Mouse (Mus musculus): Measurements from ENCODE around the gene Alk. TPM values are rescaled to one million over a fixed set of nuclear protein-coding genes. Genes with fewer than 3 reads are reported as not detected.

Gene Alk
- total RNA-seq, 2 experiments from 2014 or later, result 0.31 to 0.45 TPM

GRCm38 (mm10) chr17:72076306-72076921 is 528.0 kb downstream of the Alk start:
- no peak for DNase-seq
- intact Hi-C loops (cut with DNase I; ENCODE audit: low total_unique reads), result no loop called here

GRCm38 (mm10) chr17:72071871-72072270 is 532.6 kb downstream of the Alk start:
- DNase-seq, result no peak
- intact Hi-C loops (cut with DNase I; ENCODE audit: low total_unique reads), result no loop called here

GRCm38 (mm10) chr17:72068176-72068575 is 536.3 kb downstream of the Alk start:
- intact Hi-C loops (cut with DNase I; ENCODE audit: low total_unique reads), result no loop called here
- DNase-seq, result no peak

- DNase-seq, result no peak
- intact Hi-C loops (cut with DNase I; ENCODE audit: low total_unique reads), result no loop called here
These were observed 541.4 kb downstream of the Alk start for GRCm38 (mm10) chr17:72062978-72063377.

- no peak for DNase-seq
These were observed 545.1 kb downstream of the Alk start for GRCm38 (mm10) chr17:72059312-72059711.

GRCm38 (mm10) chr17:72045671-72046070 is 558.8 kb downstream of the Alk start:
- intact Hi-C loops (cut with DNase I; ENCODE audit: low total_unique reads), result no loop called here
- no peak for DNase-seq

More at GRCm38 (mm10) chr17:72059312-72059711, 545.1 kb downstream of the Alk start:
- intact Hi-C loops (cut with DNase I; ENCODE audit: low total_unique reads), result no loop called here

- intact Hi-C loops (cut with DNase I; ENCODE audit: low total_unique reads), result no loop called here
- no peak for DNase-seq
These were observed 560.6 kb downstream of the Alk start for GRCm38 (mm10) chr17:72043667-72044390.

- intact Hi-C loops (cut with DNase I; ENCODE audit: low total_unique reads), result no loop called here
- DNase-seq, result peak; percentile 53
These were observed 561.3 kb downstream of the Alk start for GRCm38 (mm10) chr17:72043001-72043666.

GRCm38 (mm10) chr17:72039176-72039948 is 565.1 kb downstream of the Alk start:
- no peak for DNase-seq
- intact Hi-C loops (cut with DNase I; ENCODE audit: low total_unique reads), result no loop called here

GRCm38 (mm10) chr17:72038371-72038770 is 566.1 kb downstream of the Alk start:
- DNase-seq, result no peak
- intact Hi-C loops (cut with DNase I; ENCODE audit: low total_unique reads), result no loop called here

GRCm38 (mm10) chr17:72030672-72031071 is 573.8 kb downstream of the Alk start:
- intact Hi-C loops (cut with DNase I; ENCODE audit: low total_unique reads), result no loop called here
- DNase-seq, result no peak

- DNase-seq, result peak; percentile 6
- intact Hi-C loops (cut with DNase I; ENCODE audit: low total_unique reads), result no loop called here
These were observed 581.1 kb downstream of the Alk start for GRCm38 (mm10) chr17:72023323-72023722.

- intact Hi-C loops (cut with DNase I; ENCODE audit: low total_unique reads), result no loop called here
- DNase-seq, result no peak
These were observed 582.4 kb downstream of the Alk start for GRCm38 (mm10) chr17:72021733-72022669.

- DNase-seq, result no peak
- intact Hi-C loops (cut with DNase I; ENCODE audit: low total_unique reads), result no loop called here
These were observed 587.1 kb downstream of the Alk start for GRCm38 (mm10) chr17:72017329-72017728.

GRCm38 (mm10) chr17:72015253-72015652 is 589.2 kb downstream of the Alk start:
- DNase-seq, result no peak
- intact Hi-C loops (cut with DNase I; ENCODE audit: low total_unique reads), result no loop called here

- no peak for DNase-seq
- intact Hi-C loops (cut with DNase I; ENCODE audit: low total_unique reads), result no loop called here
These were observed 591.7 kb downstream of the Alk start for GRCm38 (mm10) chr17:72012775-72013174.

GRCm38 (mm10) chr17:72009836-72010235 is 594.6 kb downstream of the Alk start:
- no peak for DNase-seq
- intact Hi-C loops (cut with DNase I; ENCODE audit: low total_unique reads), result no loop called here

GRCm38 (mm10) chr17:72008389-72008788 is 596.0 kb downstream of the Alk start:
- intact Hi-C loops (cut with DNase I; ENCODE audit: low total_unique reads), result no loop called here
- DNase-seq, result no peak

- peak; percentile 31 for DNase-seq
- intact Hi-C loops (cut with DNase I; ENCODE audit: low total_unique reads), result no loop called here
These were observed 599.1 kb downstream of the Alk start for GRCm38 (mm10) chr17:72005365-72005764.

Data from gastrocnemius, postnatal 14 days (tissue).